Mouse (Mus musculus) embryonic fibroblast, embryonic 13.5 days (primary cell): Measurements from ENCODE around the gene Ppp1r14a.

ENCODE experiments used
- CTCF ChIP-seq: IDR thresholded peaks from 2 replicates; pipeline ENCODE4 v1.5.1; 2011; ENCODE audit warnings: mild to moderate bottlenecking, control low read depth, low read length, moderate library complexity, borderline replicate concordance; ENCODE audit not compliant: insufficient read depth
- POLR2A ChIP-seq: IDR thresholded peaks from 2 replicates; pipeline ENCODE4 v1.6.1; 2011; ENCODE audit warnings: low read depth, mild to moderate bottlenecking, control low read depth, low read length, moderate library complexity

GRCm38 (mm10) chr7:29309749-29310148, 20.6 kb downstream of the Ppp1r14a start:
- TF ChIP-seq CTCF, result no peak
- TF ChIP-seq POLR2A, result no peak
